Mouse (Mus musculus) CH12.LX (cell line): ENCODE data around the gene Znhit3. TPM values are rescaled to one million over a fixed set of nuclear protein-coding genes. Genes with fewer than 3 reads are reported as not detected.

Experiments used
- DNase-seq: peaks from one replicate; pipeline ENCODE4 v3.0.0-alpha.2; 2013; ENCODE audit errors: extremely low read depth
- H3K27ac ChIP-seq: 2 replicates; pipeline ENCODE4 v1.5.1; 2012; ENCODE audit warnings: low read depth, mild to moderate bottlenecking, control low read depth, moderate library complexity; ENCODE audit not compliant: insufficient read depth
- H3K27me3 ChIP-seq: replicated peaks from 2 replicates; pipeline ENCODE3; 2012; ENCODE audit warnings: inconsistent platforms
- H3K36me3 ChIP-seq, 2 experiments: replicated peaks in 1 of 2; 2 replicates each; pipeline versions ENCODE3 to v1.6.1; 2012; ENCODE audit warnings: inconsistent platforms in 1 of 2, low read length in 1 of 2, mild to moderate bottlenecking in 1 of 2, mixed read lengths in 1 of 2, moderate library complexity in 1 of 2; ENCODE audit not compliant: control insufficient read depth in 1 of 2, insufficient read depth in 1 of 2
- H3K4me1 ChIP-seq, 2 experiments: 2 replicates each; pipeline ENCODE4 v1.6.1; 2012; ENCODE audit warnings: inconsistent platforms in 1 of 2, moderate library complexity in 1 of 2; ENCODE audit not compliant: insufficient read depth in 2 of 2, control insufficient read depth in 1 of 2
- H3K4me2 ChIP-seq: 2 replicates; pipeline ENCODE4 v1.6.1; 2012; ENCODE audit warnings: low read depth, mild to moderate bottlenecking, control low read depth; ENCODE audit not compliant: poor library complexity, insufficient read depth, severe bottlenecking
- H3K4me3 ChIP-seq, 3 experiments: fragments of 150-350 bp in 1 of 3; sonication (generic) in 1 of 3; replicated peaks in 1 of 3; 2 replicates each; pipeline versions ENCODE3 to v1.5.1; 2011 to 2012; ENCODE audit warnings: low read depth in 2 of 3, low read length in 2 of 3, mild to moderate bottlenecking in 2 of 3, moderate library complexity in 2 of 3, control low read depth in 1 of 3, improper control_type of control experiment in 1 of 3, inconsistent platforms in 1 of 3, mixed read lengths in 1 of 3; ENCODE audit not compliant: poor library complexity in 1 of 3
- H3K79me2 ChIP-seq: replicated peaks from 2 replicates; pipeline ENCODE4 v1.6.1; 2012; ENCODE audit warnings: mild to moderate bottlenecking, moderate library complexity; ENCODE audit not compliant: control insufficient read depth, poor library complexity, insufficient read depth, severe bottlenecking; ENCODE audit errors: extremely low read depth
- H3K9ac ChIP-seq: 2 replicates; pipeline ENCODE4 v1.6.1; 2012; ENCODE audit warnings: low read depth, mild to moderate bottlenecking, control low read depth, moderate library complexity; ENCODE audit not compliant: insufficient read depth
- H3K9me3 ChIP-seq: replicated peaks from 2 replicates; pipeline ENCODE3; 2012; ENCODE audit warnings: low read length, inconsistent platforms, mixed read lengths
- CHD1 ChIP-seq: IDR thresholded peaks from 2 replicates; pipeline ENCODE4 v1.6.1; 2012; ENCODE audit warnings: low read depth, low read length, improper control_type of control experiment, inconsistent platforms
- EP300 ChIP-seq: IDR thresholded peaks from 2 replicates; pipeline ENCODE4 v1.6.1; 2011; ENCODE audit warnings: low read length, improper control_type of control experiment
- GABPA ChIP-seq: IDR thresholded peaks from 2 replicates; pipeline ENCODE4 v1.6.1; 2012; ENCODE audit warnings: low read depth, low read length, improper control_type of control experiment, inconsistent platforms; ENCODE audit not compliant: insufficient replicate concordance
- JUN ChIP-seq: IDR thresholded peaks from 2 replicates; pipeline ENCODE4 v1.6.1; 2011; ENCODE audit warnings: low read depth, mild to moderate bottlenecking, low read length, improper control_type of control experiment, moderate library complexity; ENCODE audit not compliant: insufficient read depth
- JUND ChIP-seq: conservative IDR thresholded peaks from 2 replicates; pipeline ENCODE4 v1.6.1; 2011; ENCODE audit warnings: low read depth, low read length, improper control_type of control experiment
- KAT2A ChIP-seq: IDR thresholded peaks from 2 replicates; pipeline ENCODE4 v1.6.1; 2012; ENCODE audit warnings: low read length, improper control_type of control experiment, inconsistent platforms; ENCODE audit not compliant: insufficient replicate concordance
- MAFK ChIP-seq: IDR thresholded peaks from 2 replicates; pipeline ENCODE4 v1.6.1; 2011; ENCODE audit warnings: low read length, improper control_type of control experiment; ENCODE audit not compliant: insufficient replicate concordance
- MEF2A ChIP-seq: IDR thresholded peaks from 2 replicates; pipeline ENCODE4 v1.6.1; 2014; ENCODE audit warnings: low read depth, mild to moderate bottlenecking, inconsistent platforms, low read length, improper control_type of control experiment, borderline replicate concordance
- MXI1 ChIP-seq: IDR thresholded peaks from 2 replicates; pipeline ENCODE4 v1.6.1; 2011; ENCODE audit warnings: mild to moderate bottlenecking, low read depth, low read length, improper control_type of control experiment
- MYC ChIP-seq: IDR thresholded peaks from 2 replicates; pipeline ENCODE4 v1.6.1; 2011; ENCODE audit warnings: low read depth, mild to moderate bottlenecking, improper control_type of control experiment, low read length
- NELFE ChIP-seq: IDR thresholded peaks from 2 replicates; pipeline ENCODE4 v1.6.1; 2011; ENCODE audit warnings: low read depth, low read length, improper control_type of control experiment
- NRF1 ChIP-seq: IDR thresholded peaks from 2 replicates; pipeline ENCODE4 v1.6.1; 2014; ENCODE audit warnings: low read depth, mild to moderate bottlenecking, inconsistent platforms, low read length, improper control_type of control experiment, moderate library complexity
- POLR2AphosphoS2 ChIP-seq: IDR thresholded peaks from 2 replicates; pipeline ENCODE4 v1.6.1; 2011; ENCODE audit warnings: low read depth, low read length, improper control_type of control experiment
- RAD21 ChIP-seq: IDR thresholded peaks from 2 replicates; pipeline ENCODE4 v1.6.1; 2011; ENCODE audit warnings: low read depth, mild to moderate bottlenecking, low read length, improper control_type of control experiment, moderate library complexity
- RCOR1 ChIP-seq: conservative IDR thresholded peaks from 2 replicates; pipeline ENCODE4 v1.6.1; 2012; ENCODE audit warnings: low read depth, mild to moderate bottlenecking, inconsistent platforms, low read length, improper control_type of control experiment
- SMC3 ChIP-seq: IDR thresholded peaks from 2 replicates; pipeline ENCODE4 v1.6.1; 2011; ENCODE audit warnings: low read depth, low read length, improper control_type of control experiment
- TCF12 ChIP-seq: IDR thresholded peaks from 2 replicates; pipeline ENCODE4 v1.6.1; 2014; ENCODE audit warnings: low read depth, mild to moderate bottlenecking, inconsistent platforms, low read length, improper control_type of control experiment
- UBTF ChIP-seq: IDR thresholded peaks from 2 replicates; pipeline ENCODE4 v1.6.1; 2012; ENCODE audit warnings: low read depth, mild to moderate bottlenecking, inconsistent platforms, low read length, improper control_type of control experiment, moderate library complexity
- USF2 ChIP-seq: conservative IDR thresholded peaks from 2 replicates; pipeline ENCODE4 v1.6.1; 2011; ENCODE audit warnings: low read depth, low read length, improper control_type of control experiment
- ZKSCAN1 ChIP-seq: IDR thresholded peaks from 2 replicates; pipeline ENCODE4 v1.6.1; 2012; ENCODE audit warnings: low read depth, inconsistent platforms, low read length, improper control_type of control experiment, borderline replicate concordance
- ZNF384 ChIP-seq: IDR thresholded peaks from 2 replicates; pipeline ENCODE4 v1.6.1; 2012; ENCODE audit warnings: low read depth, low read length, improper control_type of control experiment, inconsistent platforms
- dilution Hi-C: fragments of 300-500 bp; cut with MboI; formaldehyde crosslinking; loops from 2 replicates; pipeline ENCODE4 v1.14.3; 2020; ENCODE audit warnings: low sequenced_read_pairs; ENCODE audit not compliant: extremely low pct_unique_long_range_greater_than_20kb, extremely low pct_ligation_motif_present
- in situ Hi-C: fragments of 300-500 bp; cut with MboI; formaldehyde crosslinking; loops from 3 replicates; pipeline ENCODE4 v1.14.3; 2019; ENCODE audit warnings: low sequenced_read_pairs, low pct_ligation_motif_present, low pct_unique_long_range_greater_than_20kb, mixed read lengths
- polyA plus RNA-seq: library from polyadenylated mRNA; unstranded; fragments of >175 nt; gene quantifications from 2 replicates; pipeline ENCODE4 v1.2.1, GENCODE M21; 2012; ENCODE audit warnings: low read depth; ENCODE audit not compliant: insufficient read length
- total RNA-seq, 2 experiments: library from RNA; depleted of rRNA; stranded (reverse); fragments of 300-350 nt in 1 of 2; fragments of >200 nt in 1 of 2; gene quantifications; 2 replicates each; pipeline ENCODE4 v1.2.3; 2012 to 2014

The Znhit3 gene
- total and polyA plus RNA-seq, 3 experiments = 59.3 to 130 (median 62.9) TPM

DNA sequence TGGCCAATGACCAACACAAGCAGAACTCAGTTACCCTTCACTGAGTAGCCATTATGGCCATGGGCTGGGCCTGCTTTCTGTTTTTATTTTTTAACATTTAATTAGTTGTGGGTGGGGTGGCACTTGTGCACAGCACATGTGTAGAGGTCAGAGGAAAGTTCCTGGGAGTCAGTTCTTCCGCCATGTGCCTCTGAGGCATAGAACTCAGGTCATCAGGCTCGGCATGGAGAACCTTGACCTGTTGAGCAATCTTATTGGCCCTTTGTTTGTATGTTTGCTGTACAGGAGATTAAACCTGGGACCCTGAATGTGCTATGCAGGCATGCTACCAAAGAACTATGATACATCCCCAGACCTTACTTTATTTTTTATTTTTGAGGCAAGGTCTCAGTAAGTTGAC is 26.7 kb downstream of the Znhit3 start:
- Histone ChIP-seq H3K9ac (no peak overlapping the region), H3K36me3 (peaks cover 57 to 88% of the 10 kb centered on the region in 2 experiments)

DNA sequence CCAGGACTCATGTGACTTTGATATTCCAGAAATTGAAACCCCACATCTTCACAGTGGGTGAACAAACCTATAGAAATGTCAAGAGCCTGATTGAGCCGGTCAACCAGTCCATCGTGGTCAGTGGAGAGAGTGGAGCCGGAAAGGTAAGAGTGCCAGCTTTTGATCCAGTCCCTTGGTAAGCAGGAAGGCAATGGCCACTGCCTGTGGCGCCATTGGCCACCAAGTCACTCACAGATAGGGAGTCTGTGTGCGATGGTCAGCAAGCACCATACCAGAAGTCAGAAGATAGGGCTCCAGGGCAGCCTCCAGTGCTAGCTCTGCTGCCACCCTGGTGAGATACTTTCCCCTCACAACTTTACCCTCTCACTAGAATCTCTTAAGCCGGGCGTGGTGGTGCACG is 28.1 kb downstream of the Znhit3 start:
- dilution Hi-C loops (no loop called here), in situ Hi-C loops (no loop called here)
- no peaks in the 10 kb centered on the region for H3K79me2 ChIP-seq
- no peak overlapping the region for H3K4me3 ChIP-seq
- no peak for DNase-seq
- no peaks in the 10 kb centered on the region for H3K9me3 ChIP-seq
- no peaks in the 10 kb centered on the region for H3K27me3 ChIP-seq
- no peak overlapping the region for H3K4me2 ChIP-seq
- no peak overlapping the region for H3K27ac ChIP-seq
- H3K36me3 ChIP-seq = peaks cover 59 to 91% of the 10 kb centered on the region in 2 experiments
- H3K4me1 ChIP-seq = no peaks in the 10 kb centered on the region
- TF ChIP-seq SMC3 (no peak), TCF12 (no peak), MYC (no peak), RAD21 (no peak), MEF2A (no peak), NELFE (no peak), KAT2A (no peak), CHD1 (no peak), EP300 (no peak), ZKSCAN1 (no peak), USF2 (no peak)
- H3K9ac ChIP-seq = no peak overlapping the region

More for the DNA sequence above, 26.7 kb downstream of the Znhit3 start:
- Histone ChIP-seq H3K9me3 (no peaks in the 10 kb centered on the region), H3K4me3 (no peak overlapping the region), H3K27ac (no peak overlapping the region), H3K4me2 (no peak overlapping the region)
- no peak for DNase-seq
- TF ChIP-seq NRF1 (no peak), JUN (no peak), MAFK (no peak), GABPA (no peak), POLR2AphosphoS2 (no peak), JUND (no peak), MXI1 (no peak), RCOR1 (no peak), UBTF (no peak), USF2 (no peak), ZNF384 (no peak)
- TF ChIP-seq, all 38 proteins: peak for 0
- no peaks in the 10 kb centered on the region for H3K27me3 ChIP-seq
- dilution Hi-C loops = no loop called here
- in situ Hi-C loops = no loop called here
- no peaks in the 10 kb centered on the region for H3K79me2 ChIP-seq
- no peaks in the 10 kb centered on the region for H3K4me1 ChIP-seq
